Mouse (Mus musculus): ENCODE measurements around the gene Cabin1.

The Cabin1 gene

DNA sequence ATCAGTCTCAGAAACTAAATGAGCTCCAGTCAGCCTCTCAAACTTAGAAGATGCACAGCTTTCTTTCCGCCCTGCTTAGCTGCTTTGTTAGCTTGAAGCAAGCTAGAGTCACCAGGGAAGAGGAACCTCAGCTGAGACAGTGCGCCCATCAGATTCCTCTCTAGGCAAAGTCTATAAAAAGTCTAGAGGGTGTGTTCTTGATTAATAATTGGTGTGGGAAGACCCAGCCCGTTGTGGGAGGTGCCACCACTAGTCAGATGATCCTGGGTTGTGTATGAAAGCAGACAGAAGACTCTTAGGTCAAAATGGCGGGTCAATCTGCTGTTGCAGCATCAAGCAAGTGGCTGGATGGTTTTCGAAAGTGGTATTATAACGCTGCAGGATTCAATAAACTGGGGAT, 2.7 kb upstream of the Cabin1 start:
- no peak for DNase-seq

DNA sequence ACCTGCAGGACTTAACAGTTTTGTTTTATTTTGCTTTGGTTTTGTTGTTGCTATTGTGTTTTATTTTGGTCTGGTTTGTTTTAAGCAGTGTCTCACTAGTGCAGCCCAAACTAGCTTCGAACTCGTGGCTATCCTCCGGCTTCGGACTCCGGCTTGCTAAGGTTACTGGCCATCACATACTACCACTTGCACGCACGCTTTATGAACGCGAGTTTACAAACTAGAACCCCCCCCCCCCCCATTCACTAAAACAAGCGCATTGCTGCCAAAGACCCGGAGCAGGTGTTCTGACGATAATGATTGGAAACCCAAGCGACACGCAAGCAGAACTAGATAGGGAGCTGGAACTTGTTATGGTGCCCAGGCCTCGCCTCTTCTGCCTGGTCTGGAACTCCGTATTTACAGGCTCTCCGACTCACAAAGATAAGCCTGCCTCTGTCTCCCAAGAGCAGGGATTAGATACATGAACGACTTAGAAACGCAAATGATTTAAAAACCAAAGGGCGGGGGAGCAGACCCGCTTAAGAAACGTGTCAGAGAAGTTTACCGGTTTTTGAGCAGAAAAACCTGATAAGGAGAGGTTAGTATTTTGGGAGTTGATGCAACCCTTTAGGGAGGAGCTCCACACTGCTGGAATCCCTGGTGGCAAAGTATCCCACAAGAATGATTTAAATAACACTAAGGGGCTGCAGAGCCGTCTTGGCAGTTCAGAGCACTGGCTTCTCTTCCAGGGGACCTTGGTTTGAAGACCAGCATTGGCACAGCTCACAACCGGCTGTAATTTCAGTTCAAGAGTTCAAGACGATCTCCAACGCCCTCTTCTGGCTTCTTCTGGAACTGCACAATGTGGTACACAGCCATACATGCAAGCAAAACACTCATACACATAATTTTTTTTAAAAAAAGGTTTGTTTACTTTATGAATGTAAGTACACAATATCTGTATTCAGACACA, 655 bp upstream of the Cabin1 start:
- peak; percentile 91 for DNase-seq

GRCm38 (mm10) chr10:75762413-75762812, 1.7 kb downstream of the Cabin1 start:
- no peak for DNase-seq

DNA sequence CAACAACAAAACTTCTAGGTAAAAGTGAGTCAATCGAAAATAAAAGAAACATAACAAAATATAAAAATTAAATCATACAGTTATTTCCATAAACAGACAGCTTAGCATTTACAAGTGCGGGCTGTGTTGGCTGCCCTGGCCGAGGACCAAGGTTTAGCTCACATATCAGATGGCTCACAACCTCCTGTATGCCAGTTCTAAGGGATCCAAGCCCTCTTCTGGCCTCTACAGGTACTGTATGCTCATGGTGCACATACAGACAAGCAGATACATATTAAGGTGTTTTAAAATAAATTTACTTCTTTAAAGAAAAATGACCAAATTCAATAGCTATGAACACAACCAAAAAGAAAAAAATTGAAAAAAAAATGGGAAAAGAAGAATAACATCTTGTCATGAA, 3.8 kb downstream of the Cabin1 start:
- no peak for DNase-seq

- DNase-seq, result no peak
Measured at GRCm38 (mm10) chr10:75756719-75757118, 7.4 kb downstream of the Cabin1 start.

DNA sequence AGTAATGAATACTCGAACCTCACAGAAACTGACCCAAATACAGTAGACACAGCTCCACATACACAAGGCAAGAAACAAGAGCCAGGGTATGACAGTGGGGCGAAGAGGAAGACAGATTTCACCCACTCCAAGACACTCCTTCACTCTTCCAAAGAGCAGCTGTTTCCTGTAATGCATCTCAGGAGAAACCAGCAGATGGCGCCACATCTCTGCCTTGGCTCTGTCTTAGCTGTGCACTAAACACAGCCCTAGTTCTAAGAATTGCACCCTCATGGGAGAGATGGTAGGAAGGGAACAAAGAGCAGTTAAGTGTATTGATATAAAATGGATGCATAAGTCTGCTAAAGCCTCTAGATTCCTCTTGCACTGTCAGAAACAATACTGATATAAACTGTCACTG, 20.1 kb downstream of the Cabin1 start:
- DNase-seq, result peak; percentile 85

DNA sequence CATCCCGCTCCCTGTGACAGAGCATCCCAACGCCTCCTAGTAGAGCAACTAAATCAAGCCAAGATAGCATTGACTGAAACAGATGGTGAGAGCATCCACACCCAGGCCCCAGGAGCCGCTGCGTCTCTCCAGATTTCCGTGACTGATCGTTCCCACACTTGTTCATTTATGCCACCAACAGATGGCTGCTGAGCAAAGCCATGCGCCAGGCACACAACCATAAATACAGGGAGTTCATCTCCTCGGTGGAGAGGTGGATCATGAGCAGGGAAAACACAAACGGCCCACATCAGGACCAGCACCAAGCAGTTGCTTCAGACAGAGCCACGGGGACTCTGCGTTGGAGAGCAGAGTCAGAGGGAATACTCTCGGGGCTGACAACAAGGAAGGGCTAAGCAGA, 20.8 kb downstream of the Cabin1 start:
- DNase-seq, result no peak

DNA sequence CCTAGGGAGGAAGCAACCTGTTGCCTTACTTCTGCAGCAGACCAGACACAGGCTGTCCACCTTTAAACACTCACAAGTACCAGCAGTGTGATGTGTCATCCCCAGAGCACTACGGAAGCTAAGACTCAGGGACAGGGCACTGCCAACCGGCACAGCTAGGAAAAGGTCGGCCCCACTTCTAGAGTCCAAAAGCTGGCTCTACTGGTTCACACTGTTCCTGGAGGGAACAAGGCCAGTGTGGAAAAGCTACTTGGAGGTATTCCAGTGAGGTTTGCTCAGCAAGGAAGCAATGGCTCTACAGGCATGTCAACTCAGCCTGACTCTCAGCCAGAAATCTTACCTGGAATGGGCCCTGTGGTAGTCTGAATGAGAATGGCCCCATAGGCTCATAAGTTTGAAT, 23.3 kb downstream of the Cabin1 start:
- no peak for DNase-seq

DNA sequence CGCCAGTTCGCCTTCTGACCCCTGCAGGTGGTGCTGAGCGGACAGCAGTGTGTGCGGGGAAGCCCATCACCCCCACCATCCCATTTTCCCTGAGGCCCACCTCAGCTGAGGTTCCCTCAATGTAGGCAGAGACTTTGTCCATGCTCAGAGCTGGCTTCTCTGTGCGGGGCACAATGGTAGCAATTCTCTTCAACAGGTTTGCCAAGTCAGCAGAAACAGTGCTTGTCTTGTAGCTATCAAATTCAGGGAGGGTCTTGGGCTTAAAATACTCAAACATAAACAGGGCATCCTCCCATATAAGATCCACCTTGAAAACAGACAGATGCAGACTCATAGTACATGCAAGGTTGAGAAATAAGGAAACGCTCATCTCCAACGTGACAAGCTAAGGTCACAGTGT, 38.7 kb downstream of the Cabin1 start:
- DNase-seq, result no peak

GRCm38 (mm10) chr10:75720215-75720614, 43.9 kb downstream of the Cabin1 start:
- no peak for DNase-seq

DNA sequence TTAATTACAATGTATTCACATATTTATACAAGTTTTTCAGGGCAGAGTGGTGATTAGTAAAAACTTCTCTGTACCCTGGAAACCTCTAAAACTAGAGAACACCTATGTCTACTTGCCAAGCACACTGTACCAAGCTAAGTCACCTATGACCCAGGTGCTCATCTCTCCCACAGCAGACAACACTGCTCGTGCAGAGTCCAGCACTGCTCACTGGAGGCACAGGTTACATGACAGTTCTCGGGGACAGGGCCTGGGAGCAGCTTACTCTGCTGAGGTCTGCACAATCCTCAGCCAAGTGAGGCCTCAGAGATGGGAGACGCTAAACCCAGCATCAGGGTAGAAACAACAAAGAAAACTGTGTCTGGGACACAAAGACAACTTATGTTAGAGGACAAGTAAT, 49.3 kb downstream of the Cabin1 start:
- DNase-seq, result no peak

DNA sequence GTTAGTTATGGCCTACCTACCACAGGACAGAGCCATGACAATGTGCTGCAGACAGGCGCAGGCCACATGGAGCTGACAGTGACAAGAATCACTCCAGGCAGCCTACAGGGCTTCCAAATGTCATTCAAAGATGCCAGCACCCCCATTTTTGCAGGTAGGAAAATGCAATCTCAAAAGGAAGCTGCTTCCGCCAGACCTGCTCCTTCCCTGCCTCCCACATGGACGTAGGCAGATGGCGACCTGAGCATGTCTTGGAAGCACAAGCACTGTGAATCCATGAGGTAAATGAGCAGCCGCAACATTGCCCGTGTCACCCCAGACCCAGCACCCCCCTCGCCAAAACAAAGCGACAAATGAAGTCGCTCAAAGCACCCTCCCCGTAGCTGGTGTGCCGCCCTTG, 51.1 kb downstream of the Cabin1 start:
- no peak for DNase-seq

GRCm38 (mm10) chr10:75710210-75710609, 53.9 kb downstream of the Cabin1 start:
- no peak for DNase-seq

DNA sequence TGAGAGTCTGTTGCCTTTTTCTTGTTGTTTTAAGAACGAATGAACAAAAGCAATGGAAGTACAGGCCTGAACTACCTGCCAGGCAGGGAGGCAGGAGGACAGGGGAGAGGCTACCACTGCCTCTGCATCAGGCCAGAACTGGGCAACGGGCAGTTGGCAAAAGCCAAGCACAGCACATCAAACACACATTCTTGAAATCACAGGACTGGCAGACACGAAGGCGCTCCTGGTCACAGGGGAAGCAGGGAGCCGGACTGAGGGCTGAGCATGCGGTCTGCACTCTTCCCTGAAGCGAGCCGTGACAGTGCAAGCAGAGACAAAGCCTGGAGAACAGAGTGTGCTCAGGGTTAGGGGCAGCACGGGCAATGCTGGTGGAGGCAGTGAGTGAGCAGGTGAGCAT, 54.9 kb downstream of the Cabin1 start:
- DNase-seq, result no peak

- peak; percentile 77 for DNase-seq
Measured at GRCm38 (mm10) chr10:75708633-75708992, 55.5 kb downstream of the Cabin1 start.

DNA sequence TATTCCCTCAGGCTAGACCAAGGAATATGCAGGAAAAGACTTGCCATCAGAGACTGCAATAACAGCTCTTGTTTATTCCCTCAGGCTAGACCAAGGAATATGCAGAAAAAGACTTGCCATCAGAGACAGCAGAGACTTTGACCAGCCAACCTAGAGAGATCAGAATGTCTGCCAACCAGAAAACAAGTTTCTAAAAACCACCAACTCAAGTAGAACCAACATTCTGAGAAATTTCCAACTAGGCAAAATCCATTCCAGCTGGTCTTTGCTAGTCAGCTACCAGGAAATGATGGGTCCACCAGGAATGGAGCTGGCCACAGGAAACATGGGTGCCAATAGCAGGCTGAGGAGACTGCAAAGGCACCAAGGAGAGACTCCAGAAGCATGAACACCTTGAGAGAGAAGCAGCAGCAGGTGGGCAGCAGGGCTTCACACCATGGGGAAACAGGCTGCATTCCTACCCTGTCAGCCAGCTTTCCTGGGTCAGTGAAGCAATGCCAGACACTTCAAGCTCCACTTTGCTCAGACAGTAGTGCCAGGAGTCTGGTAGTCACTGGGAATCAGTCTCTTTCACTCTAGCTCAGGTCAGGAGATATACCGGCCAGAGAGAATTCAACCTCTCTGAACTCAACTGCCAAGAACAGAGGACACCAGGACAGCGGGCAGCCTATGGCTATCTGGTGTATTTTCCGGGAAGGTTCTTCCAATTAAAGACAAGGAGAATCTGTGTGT, 56.1 kb downstream of the Cabin1 start:
- no peak for DNase-seq

DNA sequence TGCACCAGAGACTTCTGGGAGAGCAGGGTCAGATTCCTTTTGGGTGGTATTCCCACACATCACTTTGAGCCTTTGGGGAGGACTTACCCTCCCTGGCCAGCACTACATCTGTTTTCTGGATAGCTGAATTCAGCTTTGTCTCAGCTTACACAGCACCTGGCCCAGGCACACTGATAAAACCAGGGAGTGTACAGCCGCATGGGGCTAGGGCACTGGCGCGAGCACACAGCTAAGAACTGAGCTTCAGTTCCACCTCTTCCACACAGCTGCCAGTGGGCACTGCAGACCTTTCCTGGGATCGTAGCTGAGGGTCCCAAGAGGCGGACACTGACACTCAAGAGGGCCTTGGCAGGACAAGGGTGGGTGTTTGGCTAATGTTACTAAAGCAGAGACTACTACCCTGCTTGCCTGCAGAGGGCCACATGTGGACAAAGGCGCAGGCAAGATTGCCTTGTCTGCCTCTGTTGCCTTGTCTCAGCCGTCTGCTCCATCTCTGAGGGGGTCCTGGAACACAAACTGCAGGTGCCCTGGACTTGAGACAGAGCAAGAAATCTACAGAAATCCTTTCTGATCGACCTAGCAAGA, 57.4 kb downstream of the Cabin1 start:
- DNase-seq, result no peak

- DNase-seq, result no peak
Measured at GRCm38 (mm10) chr10:75705681-75706400, 58.3 kb downstream of the Cabin1 start.

- DNase-seq, result peak; percentile 61
Measured at GRCm38 (mm10) chr10:75704212-75705185, 59.6 kb downstream of the Cabin1 start.

- DNase-seq, result peak; percentile 44
Measured at GRCm38 (mm10) chr10:75703504-75703903, 60.6 kb downstream of the Cabin1 start.

DNA sequence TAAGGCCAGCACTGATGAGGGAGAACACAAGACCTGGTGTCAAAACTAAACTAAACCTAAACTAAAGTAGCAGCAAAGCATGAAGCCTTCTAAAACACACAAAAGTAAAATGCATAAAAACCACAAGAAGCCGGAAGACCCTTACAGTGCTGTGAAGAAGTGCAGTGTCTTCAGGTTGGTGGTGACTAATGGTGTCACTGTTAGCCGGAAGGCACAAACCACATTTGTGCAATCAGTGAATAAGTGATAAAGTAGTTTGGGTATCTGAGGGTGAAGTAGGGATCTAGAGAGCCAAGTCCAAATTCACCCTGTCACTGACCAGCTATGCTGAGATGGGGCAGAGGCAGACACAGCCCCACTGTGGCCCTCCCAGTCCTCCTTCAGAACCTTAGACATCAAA, 61.6 kb downstream of the Cabin1 start:
- DNase-seq, result no peak

DNA sequence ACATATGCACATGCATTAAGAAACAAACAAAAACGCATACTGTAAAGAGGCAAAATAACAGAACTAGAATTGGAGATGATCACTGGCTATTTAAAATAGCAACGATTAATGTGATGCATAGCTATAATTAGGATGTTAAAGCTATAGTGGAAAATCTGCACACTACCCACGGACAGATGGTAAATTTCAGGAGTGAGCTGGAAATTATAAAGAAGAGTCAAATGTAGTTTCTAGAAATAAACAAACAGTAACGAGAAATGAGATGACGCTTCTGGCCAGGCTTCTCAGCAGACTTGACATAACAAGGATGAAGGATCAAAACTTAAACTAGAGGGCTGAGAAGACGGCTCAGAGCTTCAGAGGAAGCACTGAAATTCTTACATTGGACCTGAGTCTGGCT, 62.9 kb downstream of the Cabin1 start:
- no peak for DNase-seq

Data from retina, postnatal 1 day (tissue).